Mouse (Mus musculus) midbrain, embryonic 16.5 days (tissue): ENCODE measurements around the gene Brpf1. TPM values are rescaled to one million over a fixed set of nuclear protein-coding genes. Genes with fewer than 3 reads are reported as not detected.

Source experiments
- ATAC-seq: fragments of 200-750 bp; cut with Nextera tagmentation; 2 replicates; pipeline ENCODE4 v1.8.0; 2017; ENCODE audit warnings: moderate TSS enrichment
- H3K27ac ChIP-seq: fragments of 300-500 bp; sonication (generic); 2 replicates; pipeline ENCODE4 v1.5.1; 2014; ENCODE audit warnings: mild to moderate bottlenecking, low read length, mixed read lengths
- H3K27me3 ChIP-seq: fragments of 300-500 bp; sonication (generic); 2 replicates; pipeline ENCODE4 v1.6.1; 2014; ENCODE audit warnings: low read depth, low read length, mixed read lengths; ENCODE audit not compliant: control insufficient read depth, insufficient read depth
- H3K36me3 ChIP-seq: fragments of 300-500 bp; sonication (generic); 2 replicates; pipeline ENCODE4 v1.6.1; 2014; ENCODE audit warnings: mild to moderate bottlenecking, low read length, moderate library complexity, mixed read lengths; ENCODE audit not compliant: control insufficient read depth, insufficient read depth
- H3K4me1 ChIP-seq: fragments of 300-500 bp; sonication (generic); 2 replicates; pipeline ENCODE4 v1.6.1; 2014; ENCODE audit warnings: mild to moderate bottlenecking, low read length, mixed read lengths; ENCODE audit not compliant: control insufficient read depth, insufficient read depth
- H3K4me2 ChIP-seq: fragments of 300-500 bp; sonication (generic); 2 replicates; pipeline ENCODE4 v1.6.1; 2014; ENCODE audit warnings: mild to moderate bottlenecking, low read length, mixed read lengths
- H3K4me3 ChIP-seq: fragments of 300-500 bp; sonication (generic); 2 replicates; pipeline ENCODE4 v1.5.1; 2014; ENCODE audit warnings: low read depth, mild to moderate bottlenecking, low read length, moderate library complexity, mixed read lengths
- H3K9ac ChIP-seq: fragments of 300-500 bp; sonication (generic); 2 replicates; pipeline ENCODE4 v1.6.1; 2014; ENCODE audit warnings: low read depth, low read length, mixed read lengths
- H3K9me3 ChIP-seq: fragments of 300-500 bp; sonication (generic); replicated peaks from 2 replicates; pipeline ENCODE4 v1.6.1; 2014; ENCODE audit warnings: mild to moderate bottlenecking, low read length, mixed read lengths; ENCODE audit not compliant: control insufficient read depth, poor library complexity, severe bottlenecking
- WGBS: fragments of 180-500 bp; shearing (Covaris S2); extraction: QIAGEN DNeasy Blood & Tissue Kit; methylation state at CpG from one replicate; pipeline ENCODE4 v1.1.7; 2014; 5-methylcytosine and 5-hydroxymethylcytosine counted together
- polyA plus RNA-seq: library from polyadenylated mRNA; unstranded; fragments of >200 nt; fragmentation: Nextera tagmentation; extraction: Ambion mirVana; gene quantifications from 2 replicates; pipeline ENCODE4 v1.2.1, GENCODE M21; 2015

The Brpf1 gene
- polyA plus RNA-seq, 1 experiment from 2014 or later = 13.3 TPM

DNA sequence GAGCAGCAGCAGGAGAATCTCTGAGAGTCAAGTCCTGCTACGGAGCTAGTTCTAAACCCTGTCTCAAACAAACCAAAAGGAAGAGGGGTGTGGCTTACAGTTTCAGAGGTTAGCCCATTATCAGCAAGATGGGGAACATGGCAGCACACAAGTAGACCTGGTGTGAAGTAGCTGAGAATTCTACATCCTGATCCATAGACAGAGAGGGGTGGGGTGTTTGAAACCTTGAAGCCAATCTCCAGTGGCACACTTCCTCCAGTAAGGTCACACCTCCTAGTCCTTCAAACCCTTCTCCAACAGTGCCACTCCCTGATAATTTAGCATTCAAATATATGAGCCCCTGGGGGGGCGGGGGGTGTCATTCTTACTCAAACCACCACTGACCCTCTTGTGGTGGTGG lies 10.9 kb upstream of the Brpf1 start:
- no peak overlapping the region for H3K9ac ChIP-seq
- no peaks in the 10 kb centered on the region for H3K4me1 ChIP-seq
- WGBS = 83% methylated on average over 2 of the region's 2 CpGs
- H3K36me3 ChIP-seq = no peaks in the 10 kb centered on the region
- H3K27me3 ChIP-seq = no peaks in the 10 kb centered on the region
- H3K9me3 ChIP-seq = no peaks in the 10 kb centered on the region
- no peak for ATAC-seq
- H3K4me2 ChIP-seq = no peak overlapping the region
- H3K27ac ChIP-seq = no peak overlapping the region
- no peak overlapping the region for H3K4me3 ChIP-seq

DNA sequence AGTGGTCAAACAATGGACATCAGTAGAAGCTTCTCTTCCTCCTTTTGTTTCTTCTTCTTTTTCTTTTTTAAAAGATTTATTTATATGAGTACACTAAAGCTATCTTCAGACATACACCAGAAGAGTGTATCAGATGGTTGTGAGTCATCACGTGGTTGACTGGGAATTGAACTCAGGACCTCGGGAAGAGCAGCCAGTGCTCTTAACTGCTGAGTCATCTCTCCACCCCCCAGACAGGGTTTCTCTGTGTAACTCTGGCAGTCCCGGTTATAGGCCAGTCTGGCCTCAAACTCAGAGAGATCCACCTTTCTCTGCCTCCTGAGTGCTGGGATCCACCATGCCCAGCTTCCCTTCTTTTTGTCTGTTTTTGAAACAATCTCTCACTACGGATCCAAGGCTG lies 10.3 kb upstream of the Brpf1 start:
- no peaks in the 10 kb centered on the region for H3K4me1 ChIP-seq
- no peaks in the 10 kb centered on the region for H3K36me3 ChIP-seq
- no peak overlapping the region for H3K9ac ChIP-seq
- WGBS = 69% methylated on average over 4 of the region's 4 CpGs
- ATAC-seq = no peak
- H3K27ac ChIP-seq = no peak overlapping the region
- no peak overlapping the region for H3K4me3 ChIP-seq
- no peaks in the 10 kb centered on the region for H3K27me3 ChIP-seq
- no peaks in the 10 kb centered on the region for H3K9me3 ChIP-seq
- H3K4me2 ChIP-seq = no peak overlapping the region

DNA sequence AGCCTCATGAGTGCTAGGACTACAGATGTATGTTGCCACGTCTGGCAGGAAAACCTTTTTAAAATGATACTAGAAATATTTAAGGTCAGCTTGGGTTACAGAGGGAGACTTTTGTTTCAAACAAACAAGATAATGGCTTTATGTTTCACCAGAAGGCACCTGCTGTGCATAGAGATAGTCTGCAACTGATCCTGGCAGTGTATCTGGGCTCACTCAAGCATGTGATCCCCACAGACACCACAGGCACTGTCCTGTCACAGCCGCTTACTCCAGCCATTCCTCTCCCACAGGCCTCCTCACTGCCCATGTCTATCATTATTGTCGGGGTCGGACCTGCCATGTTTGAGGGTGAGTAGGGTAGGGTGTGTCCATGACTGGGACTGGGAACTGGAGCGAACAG lies 5.6 kb upstream of the Brpf1 start:
- Histone ChIP-seq H3K27me3 (no peaks in the 10 kb centered on the region), H3K4me1 (peaks cover 5% of the 10 kb centered on the region), H3K4me3 (no peak overlapping the region), H3K9ac (no peak overlapping the region), H3K4me2 (no peak overlapping the region), H3K9me3 (no peaks in the 10 kb centered on the region), H3K36me3 (no peaks in the 10 kb centered on the region), H3K27ac (no peak overlapping the region)
- WGBS = 78% methylated on average over 5 of the region's 5 CpGs
- no peak for ATAC-seq

DNA sequence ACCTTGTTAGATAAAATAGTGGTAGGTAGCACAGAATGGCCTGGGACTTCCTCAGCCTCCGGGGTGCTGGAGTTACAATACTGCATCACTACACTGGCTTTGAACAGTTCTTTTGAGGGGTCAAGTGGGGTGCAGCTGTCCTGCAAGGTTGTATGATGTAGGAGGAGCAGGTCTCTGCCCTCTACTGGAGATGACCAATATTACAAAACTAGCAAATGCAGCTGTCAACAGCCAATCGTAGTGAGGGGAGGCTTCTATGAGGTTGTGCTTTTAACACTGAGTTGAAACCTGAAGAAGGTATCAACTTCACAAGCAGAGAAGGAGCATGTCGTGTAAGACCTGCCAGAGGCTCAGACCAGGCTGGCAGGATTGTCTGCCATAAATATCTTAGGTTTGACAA lies 4.7 kb upstream of the Brpf1 start:
- Histone ChIP-seq H3K9ac (no peak overlapping the region), H3K4me2 (no peak overlapping the region), H3K36me3 (no peaks in the 10 kb centered on the region), H3K27ac (no peak overlapping the region), H3K27me3 (no peaks in the 10 kb centered on the region), H3K4me1 (peaks cover 5% of the 10 kb centered on the region), H3K4me3 (no peak overlapping the region), H3K9me3 (no peaks in the 10 kb centered on the region)
- no peak for ATAC-seq
- WGBS = 22% methylated on average over 3 of the region's 3 CpGs

DNA sequence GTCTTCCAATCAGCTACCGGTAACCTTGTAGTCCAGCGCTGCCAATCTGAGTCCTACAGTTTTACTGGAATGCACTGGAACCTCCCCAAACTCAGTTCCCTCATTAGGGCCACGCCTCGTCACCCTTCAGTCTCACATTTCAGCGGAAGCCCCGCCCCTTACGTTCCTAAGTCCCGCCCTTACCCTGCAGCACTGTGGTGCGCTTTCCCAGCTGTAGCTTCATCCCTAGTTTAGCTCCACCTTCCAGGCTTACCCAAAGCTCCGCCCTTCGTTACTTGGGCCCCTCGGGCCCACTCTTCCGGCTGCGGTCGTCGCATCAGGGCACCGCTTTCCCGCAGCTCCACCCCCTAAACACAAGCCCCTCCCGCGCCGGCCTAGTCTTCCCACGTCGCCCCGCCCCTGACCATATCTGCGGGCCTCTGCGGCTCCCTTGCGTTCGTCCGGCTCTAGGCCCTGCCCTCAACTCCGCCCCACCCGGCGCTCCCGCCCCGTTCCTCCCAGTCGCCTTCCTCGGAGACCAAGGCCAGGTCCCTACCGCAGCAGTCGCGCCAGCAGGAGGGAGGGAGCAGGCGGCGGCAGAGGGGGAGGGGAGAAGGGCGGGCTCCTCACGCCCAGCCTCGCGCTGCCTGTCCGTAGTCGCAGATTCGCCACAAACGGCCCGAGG lies 483 bp upstream of the Brpf1 start:
- peak; percentile 98 for ATAC-seq
- Histone ChIP-seq H3K36me3 (peaks cover 6% of the 10 kb centered on the region; the same call in 1 of the 2 replicates), H3K4me3 (peak overlapping the region; percentile 97), H3K4me1 (peaks cover 17% of the 10 kb centered on the region), H3K27me3 (no peaks in the 10 kb centered on the region), H3K27ac (peak overlapping the region; percentile 99), H3K9ac (peak overlapping the region; percentile 96), H3K4me2 (peak overlapping the region; percentile 55), H3K9me3 (no peaks in the 10 kb centered on the region)
- under 1% methylated on average over 46 of the region's 50 CpGs for WGBS

DNA sequence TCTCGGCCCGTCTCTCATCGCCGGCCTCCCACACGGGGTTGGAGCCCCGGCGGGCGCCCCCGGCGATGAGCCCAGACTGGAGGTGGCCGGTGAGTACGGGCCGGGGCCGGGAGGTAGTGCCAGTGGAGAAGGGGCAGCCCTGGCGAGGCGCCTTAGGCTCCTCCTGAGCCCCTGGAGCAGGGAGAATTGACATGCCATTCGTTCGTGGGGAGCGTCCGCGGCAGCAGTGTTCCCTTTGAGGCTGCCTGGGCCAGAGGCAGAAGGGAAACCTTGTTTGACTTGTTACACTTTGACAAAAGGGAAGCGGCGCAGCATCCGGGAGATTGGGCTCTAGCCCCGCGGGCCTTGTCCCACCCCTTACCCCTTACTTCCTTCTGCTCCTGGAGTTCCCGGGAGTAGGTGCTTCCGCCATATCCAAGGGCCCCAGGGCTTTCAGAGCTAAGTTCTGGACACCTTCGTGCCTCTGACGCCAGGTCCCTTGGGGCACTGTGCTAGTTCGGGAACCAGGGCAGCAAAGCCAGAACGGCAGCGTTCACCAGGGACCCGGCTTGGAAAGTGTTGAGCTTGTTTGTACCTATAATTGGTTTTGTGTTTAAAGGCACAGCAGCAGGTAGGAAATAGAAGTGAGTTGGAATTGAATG lies 664 bp downstream of the Brpf1 start:
- peaks cover 17% of the 10 kb centered on the region for H3K4me1 ChIP-seq
- peak; percentile 2; the same call in 1 of the 2 replicates for ATAC-seq
- H3K27me3 ChIP-seq = no peaks in the 10 kb centered on the region
- H3K4me2 ChIP-seq = peak overlapping the region; percentile 98
- H3K9me3 ChIP-seq = no peaks in the 10 kb centered on the region
- H3K27ac ChIP-seq = peak overlapping the region; percentile 99
- peaks cover 6% of the 10 kb centered on the region; the same call in 1 of the 2 replicates for H3K36me3 ChIP-seq
- WGBS = under 1% methylated on average over 34 of the region's 34 CpGs
- H3K4me3 ChIP-seq = peak overlapping the region; percentile 97
- peak overlapping the region; percentile 96 for H3K9ac ChIP-seq

DNA sequence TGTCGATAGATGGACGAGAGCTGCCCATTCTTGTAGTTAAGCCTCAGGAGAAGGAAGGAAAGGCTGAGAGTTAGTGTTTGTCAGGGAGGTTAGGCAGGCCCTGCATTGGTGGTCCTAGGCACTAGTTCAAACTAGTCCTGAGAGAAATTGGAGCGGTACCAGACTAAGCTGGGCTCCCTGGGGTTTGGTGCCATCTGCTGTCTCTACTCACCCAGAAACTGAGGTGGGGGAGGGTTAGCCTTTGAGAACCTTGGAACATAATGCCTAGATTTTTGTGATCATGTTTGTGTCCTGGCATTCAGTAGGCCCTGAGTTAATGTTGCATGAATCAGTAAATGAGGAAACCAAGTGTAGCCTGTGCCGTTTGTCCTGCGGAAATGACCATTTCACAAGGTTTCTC lies 1.2 kb downstream of the Brpf1 start:
- no peaks in the 10 kb centered on the region for H3K27me3 ChIP-seq
- ATAC-seq = no peak
- peaks cover 6% of the 10 kb centered on the region; the same call in 1 of the 2 replicates for H3K36me3 ChIP-seq
- H3K27ac ChIP-seq = no peak overlapping the region
- 37% methylated on average over 5 of the region's 5 CpGs for WGBS
- peaks cover 17% of the 10 kb centered on the region for H3K4me1 ChIP-seq
- H3K9ac ChIP-seq = peak overlapping the region; percentile 96
- H3K9me3 ChIP-seq = no peaks in the 10 kb centered on the region
- H3K4me2 ChIP-seq = peak overlapping the region; percentile 98
- peak overlapping the region; percentile 97 for H3K4me3 ChIP-seq

DNA sequence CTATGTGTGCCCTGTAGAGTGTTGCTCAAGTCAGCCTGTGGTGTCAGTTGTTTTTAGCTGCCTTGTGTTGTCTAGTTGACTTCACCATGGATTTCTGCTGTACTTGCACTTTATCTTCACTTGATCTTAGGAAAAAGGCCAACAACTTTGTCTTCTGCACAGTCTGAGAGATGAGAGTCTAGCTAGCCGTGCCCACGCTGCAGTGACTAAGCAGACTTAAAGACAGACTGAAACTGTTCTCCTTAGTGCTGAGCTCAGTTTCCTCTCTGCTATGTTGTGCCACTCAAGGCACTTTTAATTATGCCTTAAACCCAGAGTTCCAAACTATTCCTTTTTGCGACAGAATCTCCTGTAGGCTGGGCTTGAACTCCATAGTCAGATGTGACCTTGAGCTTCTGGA lies 9.0 kb downstream of the Brpf1 start:
- whole genome bisulfite sequencing = 97% methylated on average over 3 of the region's 3 CpGs
- H3K4me1 ChIP-seq = no peaks in the 10 kb centered on the region

DNA sequence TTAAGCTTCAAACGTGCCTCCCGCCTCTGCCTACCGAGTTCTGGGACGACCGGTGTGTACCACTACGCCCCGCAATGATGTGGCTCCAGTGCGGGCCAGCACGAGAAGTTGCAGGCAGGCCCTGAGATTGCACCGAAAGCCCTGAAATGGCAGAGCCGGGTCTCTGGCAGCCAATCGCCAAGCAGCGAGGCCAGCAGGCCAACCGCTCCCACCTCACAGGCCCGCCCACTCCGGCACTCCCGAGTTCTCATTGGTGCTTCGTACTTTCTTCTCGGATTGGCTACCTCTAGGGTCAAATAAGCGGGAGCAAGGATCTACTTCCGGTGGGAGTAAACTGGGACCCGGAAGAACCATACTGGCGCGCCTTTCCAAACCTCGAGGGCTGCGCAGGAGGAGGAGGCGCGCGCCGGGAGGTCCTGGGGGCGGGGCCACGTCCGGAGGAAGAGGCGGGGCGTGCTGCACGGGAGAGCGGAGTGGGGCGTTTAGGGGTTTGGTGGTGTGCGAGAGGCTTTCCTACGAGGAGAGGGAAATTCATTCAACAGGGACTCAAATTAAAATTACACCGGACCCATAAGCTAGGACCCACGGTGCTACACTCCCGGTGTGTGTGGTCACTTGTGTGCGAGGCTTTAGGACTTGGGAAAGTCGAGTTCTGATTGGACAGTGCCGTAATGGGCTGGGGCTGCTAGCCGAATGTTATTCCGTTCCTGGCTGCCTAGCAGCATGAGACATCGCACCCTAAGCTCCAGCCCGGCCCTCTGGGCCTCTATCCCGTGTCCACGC lies 19.8 kb downstream of the Brpf1 start, which contains the start of gene Ogg1:
Gene Ogg1, plus strand, starts transcription at position 440 of the 783 bp plus-strand sequence.
- Histone ChIP-seq H3K9ac (peak within 1 kb of the TSS; percentile 69), H3K27me3 (no peaks in the 10 kb centered on the region), H3K27ac (peak within 1 kb of the TSS; percentile 83), H3K9me3 (no peaks in the 10 kb centered on the region), H3K4me1 (peaks cover 15% of the 10 kb centered on the region), H3K4me2 (peak within 1 kb of the TSS; percentile 92), H3K36me3 (peaks cover 21% of the 10 kb centered on the region; the same call in 1 of the 2 replicates), H3K4me3 (peak within 1 kb of the TSS; percentile 58)
- ATAC-seq = peak; percentile 99
- WGBS = under 1% methylated on average over 52 of the region's 52 CpGs

More for the DNA sequence above, 9.0 kb downstream of the Brpf1 start:
- ATAC-seq = no peak
- H3K9me3 ChIP-seq = no peaks in the 10 kb centered on the region
- no peak overlapping the region for H3K9ac ChIP-seq
- no peak overlapping the region for H3K27ac ChIP-seq
- H3K4me3 ChIP-seq = no peak overlapping the region
- peaks cover 57% of the 10 kb centered on the region for H3K36me3 ChIP-seq
- H3K4me2 ChIP-seq = no peak overlapping the region
- no peaks in the 10 kb centered on the region for H3K27me3 ChIP-seq
